Mouse (Mus musculus): Measurements from ENCODE around the gene Sdr39u1.

Gene Sdr39u1

DNA sequence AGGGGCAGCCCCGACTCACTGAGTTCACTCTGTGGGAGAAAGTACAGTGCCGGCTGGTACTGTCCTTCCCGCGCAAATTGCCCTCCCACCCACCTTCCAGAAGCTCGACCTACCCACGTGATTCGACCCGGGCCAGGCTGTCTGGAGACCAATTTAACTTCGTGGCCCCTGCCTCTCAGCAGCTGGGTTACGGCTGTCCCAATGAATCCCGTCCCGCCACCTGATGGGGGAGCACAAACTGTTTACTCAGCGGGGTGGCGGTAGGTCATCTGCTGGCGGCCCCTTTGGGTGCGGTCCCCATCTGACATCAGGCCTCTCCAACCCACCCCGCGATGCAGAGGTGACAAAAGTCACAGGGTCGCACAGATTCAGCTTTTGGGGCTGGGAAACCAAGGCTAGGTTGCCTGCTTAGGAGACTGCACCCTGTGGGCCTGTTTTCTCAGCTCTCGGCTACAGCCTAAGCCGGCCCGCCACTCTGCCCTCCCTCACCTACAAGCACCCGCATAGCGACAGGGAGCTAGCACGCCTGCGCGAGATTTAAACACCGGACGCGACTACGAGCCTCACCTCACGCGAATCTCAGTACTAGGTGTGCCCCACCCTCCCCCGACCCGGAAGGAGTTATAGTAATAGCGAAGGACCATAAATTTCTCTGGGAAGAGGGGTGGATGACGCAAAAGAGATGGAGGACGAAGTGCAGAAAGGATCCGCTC is at the start of gene Sdr39u1:
Gene Sdr39u1, minus strand, starts transcription at position 593 of the 713 bp plus-strand sequence.
- DNase-seq (ENCODE audit: extremely low spot score), result peak; percentile 82

DNA sequence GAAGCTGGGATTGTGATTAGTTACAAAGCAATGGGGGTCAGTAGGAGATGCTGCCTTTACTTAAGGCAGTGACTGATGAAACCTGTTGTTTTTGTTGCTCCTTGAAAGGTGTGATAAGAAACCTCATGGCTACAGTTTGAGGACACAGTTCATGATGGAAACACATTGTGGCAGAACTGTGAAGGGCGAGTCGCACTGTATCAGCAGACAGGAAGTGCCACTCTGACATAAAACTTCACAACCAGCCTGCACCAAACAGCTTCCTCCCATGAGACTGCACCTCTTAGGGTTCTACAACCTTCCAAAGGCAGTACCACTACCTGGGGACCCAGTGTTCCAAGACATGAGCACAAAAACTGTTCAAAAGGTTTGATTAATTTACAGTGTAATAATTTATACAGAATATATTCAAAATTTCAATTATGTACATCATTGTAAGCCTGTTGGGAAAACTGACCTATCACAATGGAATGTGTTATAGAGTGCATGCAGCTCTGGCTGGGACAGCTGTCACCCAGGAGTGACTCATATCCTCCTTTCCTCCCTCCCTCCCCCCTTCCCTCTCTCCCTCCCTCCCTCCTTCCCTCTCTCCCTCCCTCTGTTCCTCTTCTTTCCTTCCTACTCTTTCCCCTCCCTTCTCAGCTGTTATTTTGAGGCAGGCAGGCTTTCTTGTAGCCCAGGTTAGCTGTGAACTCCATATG is 46.3 kb upstream of the Sdr39u1 start:
- no peak for DNase-seq (ENCODE audit: extremely low spot score)

DNA sequence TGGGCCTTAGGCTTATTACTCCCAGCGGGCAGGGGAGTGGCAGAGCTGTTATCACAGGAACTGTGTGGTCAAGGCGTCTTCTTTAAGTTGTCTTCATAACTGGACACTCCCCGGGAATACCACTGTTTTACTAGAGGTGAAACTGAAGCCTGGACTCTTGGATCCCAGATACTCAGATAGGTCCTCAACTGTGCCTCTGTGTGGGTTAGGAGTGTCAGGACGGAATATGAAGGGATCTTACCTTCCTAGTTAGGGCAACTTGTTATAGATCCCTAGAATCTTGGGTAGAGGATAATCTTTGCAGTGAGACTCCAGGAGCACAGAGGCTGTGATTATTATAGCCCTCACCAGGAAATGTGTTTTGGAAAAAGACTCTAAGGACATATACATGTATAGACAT is 44.5 kb upstream of the Sdr39u1 start, which contains the start of gene Cma1:
Gene Cma1, minus strand, starts transcription at position 101 of the 400 bp plus-strand sequence.
- no peak for DNase-seq (ENCODE audit: extremely low spot score)

DNA sequence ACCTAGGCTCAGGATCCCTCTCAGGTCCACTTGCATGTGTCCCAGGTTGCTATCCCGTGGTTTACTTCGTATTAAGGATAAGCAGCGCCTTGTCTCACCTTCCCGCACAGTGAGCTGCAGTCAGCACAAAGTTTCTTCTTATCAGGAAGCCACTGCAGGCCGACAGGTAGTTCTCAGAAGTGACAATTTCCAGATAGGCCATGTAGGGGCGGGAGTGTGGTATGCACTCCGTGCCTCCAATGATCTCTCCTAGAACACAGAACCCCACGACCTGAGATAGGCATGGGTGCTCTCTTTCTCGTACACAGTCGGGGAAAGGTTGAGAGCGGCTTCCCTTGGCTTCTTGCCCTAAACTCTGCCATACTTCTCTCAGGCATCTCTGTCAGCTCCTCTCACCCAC is 43.5 kb upstream of the Sdr39u1 start:
- DNase-seq (ENCODE audit: extremely low spot score), result no peak

DNA sequence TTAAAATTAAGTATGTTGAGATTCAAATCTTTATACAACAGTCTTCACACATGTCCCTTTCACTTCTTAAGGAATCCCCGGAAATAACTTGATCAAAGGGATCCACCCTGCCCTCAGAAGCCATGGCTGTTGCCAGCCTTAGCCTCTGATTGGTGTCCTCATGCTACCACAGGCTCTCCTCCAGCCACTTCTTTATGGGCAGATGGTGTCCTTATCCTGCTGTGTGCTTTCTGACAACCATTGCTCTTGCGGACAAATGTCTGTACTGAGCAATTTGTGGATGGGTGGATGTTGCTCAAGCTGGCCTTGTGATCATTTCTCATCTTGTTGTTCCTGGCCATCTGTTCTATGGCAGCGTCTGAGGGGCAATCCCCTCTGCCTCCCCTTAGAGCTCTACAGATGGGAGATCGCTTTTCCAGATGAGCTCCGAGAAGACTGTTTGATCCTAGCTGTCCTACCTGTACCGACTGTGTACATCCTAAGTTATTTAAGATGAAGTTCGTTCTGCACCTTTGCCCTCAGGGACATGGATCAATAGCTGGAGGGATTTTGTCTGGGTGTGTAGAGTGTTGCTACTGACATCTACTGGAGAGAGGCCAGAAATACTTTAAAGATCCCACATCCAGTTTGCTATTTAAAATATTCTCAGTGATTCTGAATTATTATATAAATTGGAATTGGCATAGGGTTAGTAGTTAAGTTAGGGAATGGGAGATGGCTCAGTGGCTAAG is 40.1 kb upstream of the Sdr39u1 start:
- DNase-seq (ENCODE audit: extremely low spot score), result no peak

DNA sequence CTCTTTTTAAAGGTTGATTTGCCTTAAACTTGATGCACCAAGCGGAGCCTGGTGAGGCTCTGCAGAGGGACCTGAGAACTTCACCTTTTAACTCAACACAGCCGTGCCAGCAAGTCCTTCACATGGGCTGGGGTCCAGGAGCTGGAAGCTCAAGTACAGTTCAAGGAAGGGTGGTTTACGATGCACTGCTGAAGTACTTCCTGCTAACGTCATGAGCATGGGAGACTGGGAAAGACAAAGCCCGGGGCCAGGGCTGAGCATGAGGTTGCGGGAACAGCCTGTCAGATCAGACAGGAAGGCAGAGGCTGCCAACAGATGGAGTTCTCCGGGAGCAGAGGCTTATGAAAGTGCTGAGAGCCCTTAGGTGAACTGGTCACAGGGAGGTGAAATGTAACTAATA is 33.5 kb upstream of the Sdr39u1 start:
- no peak for DNase-seq (ENCODE audit: extremely low spot score)

DNA sequence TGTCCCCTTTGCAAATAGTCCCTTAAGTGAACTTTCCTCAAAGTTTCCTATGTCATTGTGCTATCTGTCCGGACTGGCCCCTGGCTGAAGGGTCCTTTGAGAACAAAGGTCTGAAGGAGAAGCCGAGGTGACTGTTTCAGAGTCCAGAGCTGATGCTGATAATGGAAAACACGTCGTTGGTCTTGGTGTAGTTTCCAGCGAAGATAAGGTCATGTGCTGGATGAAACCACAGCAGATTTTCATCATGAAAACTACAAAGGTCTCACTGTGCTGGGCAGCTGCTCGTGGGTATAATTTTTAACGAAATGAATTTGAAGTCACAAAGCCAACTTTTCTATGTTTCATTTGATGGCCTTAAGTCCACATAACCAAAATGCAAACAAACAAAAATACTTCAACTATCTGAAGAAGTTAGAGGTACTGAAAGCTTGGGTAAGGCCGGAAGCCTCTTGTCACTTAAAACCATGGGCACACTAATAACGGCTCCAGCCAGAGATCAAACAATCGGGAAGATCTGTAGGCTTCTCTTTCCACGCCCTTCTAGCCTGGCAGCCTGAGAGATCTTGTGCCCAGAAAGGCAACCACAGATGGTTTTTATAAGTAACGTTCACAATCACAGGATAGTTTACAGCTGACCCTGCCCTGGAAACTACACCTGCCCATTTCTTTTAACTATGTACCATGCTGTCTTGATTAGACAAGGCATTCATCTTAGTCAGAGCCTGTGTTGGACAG is 29.3 kb upstream of the Sdr39u1 start:
- DNase-seq (ENCODE audit: extremely low spot score), result no peak

DNA sequence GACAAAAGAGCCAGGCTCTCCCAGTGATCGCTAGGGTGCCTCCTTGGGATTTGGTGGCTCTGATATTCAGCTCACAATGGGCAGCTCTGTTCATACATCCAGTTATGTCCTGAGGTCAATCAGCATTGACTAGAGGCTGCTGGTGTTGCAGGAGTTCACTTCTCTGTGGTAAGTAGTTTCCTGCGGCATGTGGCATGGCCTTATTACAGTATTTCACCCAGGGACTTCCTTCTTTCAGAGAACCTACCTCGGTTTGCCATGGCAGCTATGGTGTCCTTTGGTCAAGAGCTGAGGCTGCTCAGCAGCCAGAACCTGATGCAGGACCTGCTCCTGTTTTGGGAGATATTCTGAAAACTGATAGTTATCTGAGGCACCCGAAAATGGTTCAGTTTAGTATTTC is 26.8 kb upstream of the Sdr39u1 start:
- no peak for DNase-seq (ENCODE audit: extremely low spot score)

DNA sequence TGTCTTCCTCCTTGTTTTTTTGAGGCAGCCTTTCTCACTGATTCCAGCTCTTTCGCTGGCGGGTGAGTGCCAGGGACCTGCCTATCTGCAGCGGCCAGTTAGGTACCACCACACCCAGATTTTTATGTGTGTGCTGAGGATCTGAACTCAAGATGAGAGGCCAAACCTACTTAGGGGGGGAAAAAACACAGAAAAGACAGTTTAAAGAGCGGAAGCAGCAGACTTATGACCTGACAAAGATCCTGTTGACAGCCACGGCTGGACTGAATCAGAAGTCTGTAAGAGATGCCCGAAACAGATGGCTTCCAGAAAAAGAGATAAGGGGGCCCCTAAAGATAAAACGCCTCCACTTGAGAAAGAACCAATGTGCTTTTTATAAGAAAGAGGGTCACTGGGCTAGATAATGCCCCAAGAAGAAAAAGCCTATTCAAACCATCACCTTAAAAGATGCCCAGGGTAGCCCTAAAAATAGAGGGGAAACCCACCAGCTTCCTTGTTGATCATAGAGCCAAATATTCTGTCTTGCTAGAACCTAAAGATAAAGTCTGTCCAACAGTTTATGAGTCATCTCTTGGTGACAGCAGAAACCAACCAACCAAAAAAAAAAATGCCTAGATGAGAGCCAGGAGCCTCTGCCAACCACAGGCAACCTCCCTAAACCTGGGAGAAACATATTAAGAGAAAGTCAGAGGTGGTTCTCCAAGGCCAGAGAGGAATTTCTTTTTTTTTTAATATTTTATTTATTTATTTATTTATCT is 22.6 kb upstream of the Sdr39u1 start:
- DNase-seq (ENCODE audit: extremely low spot score), result no peak

DNA sequence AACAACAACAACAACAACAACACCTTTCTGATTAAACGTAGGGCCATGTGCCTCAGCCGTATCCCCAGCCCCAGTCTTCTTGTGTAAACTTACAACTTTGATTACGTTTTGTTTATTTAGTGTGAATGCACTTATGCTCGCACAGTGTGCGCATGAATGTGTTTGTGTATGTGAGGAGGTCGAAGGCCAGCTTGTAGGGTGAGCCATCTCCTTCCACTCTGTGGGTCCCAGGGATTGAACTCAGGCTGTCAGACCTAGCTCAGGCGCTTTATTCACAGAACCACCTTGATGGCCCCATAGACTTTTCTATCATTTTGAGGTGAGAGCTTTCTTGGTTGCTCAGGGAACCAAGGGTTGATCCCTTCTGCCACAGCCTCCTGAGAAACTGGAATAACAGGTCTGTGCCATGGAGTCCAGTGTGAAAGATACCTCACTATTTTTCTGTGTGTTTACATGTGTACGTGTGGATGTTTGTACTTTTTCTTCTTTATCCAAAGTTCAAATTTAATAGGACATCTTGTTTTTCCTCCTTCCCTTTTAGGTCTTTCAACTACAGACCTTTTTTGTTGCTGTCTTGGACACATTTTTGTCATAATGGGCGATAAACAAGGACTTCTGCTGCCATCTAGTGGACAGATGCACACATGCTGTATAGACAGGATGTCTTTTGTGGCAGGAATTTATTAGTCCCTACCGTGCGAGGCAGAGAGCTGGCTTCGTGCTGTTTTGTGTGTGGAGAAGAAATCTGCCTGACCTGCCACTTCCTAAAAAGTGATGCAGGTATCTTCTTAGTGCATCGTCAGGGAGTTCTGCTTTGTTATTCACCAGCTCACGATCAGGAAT is 18.4 kb upstream of the Sdr39u1 start:
- DNase-seq (ENCODE audit: extremely low spot score), result peak; percentile 86

DNA sequence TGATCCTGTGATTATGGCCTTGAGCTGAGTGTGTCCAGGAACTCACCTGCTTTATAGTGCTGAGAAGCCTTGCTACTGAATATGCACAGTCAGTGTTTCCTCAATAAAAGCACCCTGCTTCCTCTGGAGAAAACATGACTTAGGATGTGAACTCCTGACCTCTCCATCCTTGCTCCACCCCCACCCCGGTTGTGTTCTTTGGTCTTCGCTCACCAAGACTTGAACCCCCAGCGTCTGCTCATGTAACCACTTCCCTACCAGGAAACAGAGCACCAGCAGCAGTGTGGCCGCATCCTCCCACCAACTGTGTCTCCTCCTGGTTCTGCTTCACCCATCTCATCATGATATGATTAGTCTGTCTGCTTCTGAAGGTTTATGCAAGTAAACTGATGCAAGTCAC is 13.3 kb upstream of the Sdr39u1 start:
- DNase-seq (ENCODE audit: extremely low spot score), result no peak

DNA sequence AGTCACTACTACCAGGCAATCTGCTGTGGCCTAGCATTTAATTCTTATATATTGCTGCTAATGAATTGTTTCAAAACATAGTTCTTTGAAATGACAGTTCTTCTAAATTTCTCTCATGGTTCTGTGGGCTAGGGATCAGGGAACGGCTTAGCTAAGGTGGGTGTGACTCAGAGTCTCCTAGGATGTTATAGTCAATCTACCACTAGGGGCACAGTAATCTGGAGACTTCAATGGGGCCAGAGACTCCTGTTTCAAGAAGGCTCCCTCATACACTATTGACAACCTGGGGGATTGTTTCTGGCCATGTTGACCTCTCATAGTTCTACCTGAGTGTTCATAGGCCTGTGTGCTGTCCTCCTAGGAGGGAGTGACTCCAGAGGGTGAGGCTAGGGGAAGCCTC is 5.4 kb upstream of the Sdr39u1 start:
- no peak for DNase-seq (ENCODE audit: extremely low spot score)

DNA sequence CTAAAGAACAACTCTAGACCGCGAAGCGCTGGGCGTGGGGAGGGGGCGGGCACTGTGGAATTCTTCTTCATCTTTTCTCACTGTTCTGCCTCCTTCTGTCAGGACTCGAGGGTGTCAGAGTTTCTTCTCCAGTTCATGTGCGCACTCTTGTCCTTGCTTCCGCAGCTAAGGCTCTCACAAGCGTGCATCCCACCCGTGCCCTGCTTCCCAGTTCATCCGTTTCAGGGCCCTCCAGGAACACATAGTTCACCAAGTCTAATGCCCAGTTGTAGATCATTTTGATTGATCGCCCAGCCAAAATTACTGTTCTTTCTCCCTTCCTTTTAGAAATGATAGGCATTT is 292 bp upstream of the Sdr39u1 start:
- DNase-seq (ENCODE audit: extremely low spot score), result no peak

DNA sequence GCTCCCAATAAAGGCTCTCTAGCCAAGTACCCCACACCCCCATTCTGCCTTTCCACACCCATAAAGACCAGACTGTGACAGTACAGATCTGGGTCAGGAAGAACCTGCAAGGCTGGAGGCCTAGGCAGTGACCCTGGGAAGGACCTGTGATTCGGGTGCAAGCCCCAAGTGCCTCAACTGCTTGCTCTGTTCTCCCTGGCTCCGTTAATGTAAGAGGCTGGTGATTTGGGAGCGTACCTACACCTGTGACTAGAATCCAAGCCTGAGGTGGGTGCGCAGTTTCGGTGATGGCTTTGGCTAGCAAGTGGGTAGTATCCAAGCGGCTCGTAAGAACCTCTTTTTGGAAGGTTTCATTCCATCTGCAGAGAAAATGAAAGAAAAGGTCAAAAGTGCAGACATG is 1.1 kb downstream of the Sdr39u1 start:
- no peak for DNase-seq (ENCODE audit: extremely low spot score)

DNA sequence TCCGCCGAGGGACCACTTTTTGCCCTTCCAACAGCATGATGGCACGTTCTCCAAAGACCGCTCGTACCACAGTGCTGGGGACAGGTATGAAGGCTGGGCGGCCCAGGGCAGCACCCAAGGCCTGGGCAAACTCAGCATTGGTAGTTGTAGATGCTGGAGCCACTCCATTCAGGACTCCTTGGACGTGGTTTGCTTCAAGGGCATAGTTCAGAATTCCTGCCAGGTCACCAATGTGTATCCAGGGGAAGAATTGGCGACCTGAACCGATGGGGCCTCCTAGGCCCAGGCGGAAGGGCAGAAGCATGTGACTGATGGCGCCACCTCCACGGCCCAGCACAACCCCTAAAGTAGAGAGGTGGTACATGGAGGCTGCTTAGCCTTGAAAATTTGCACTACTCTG is 2.4 kb downstream of the Sdr39u1 start:
- DNase-seq (ENCODE audit: extremely low spot score), result no peak

DNA sequence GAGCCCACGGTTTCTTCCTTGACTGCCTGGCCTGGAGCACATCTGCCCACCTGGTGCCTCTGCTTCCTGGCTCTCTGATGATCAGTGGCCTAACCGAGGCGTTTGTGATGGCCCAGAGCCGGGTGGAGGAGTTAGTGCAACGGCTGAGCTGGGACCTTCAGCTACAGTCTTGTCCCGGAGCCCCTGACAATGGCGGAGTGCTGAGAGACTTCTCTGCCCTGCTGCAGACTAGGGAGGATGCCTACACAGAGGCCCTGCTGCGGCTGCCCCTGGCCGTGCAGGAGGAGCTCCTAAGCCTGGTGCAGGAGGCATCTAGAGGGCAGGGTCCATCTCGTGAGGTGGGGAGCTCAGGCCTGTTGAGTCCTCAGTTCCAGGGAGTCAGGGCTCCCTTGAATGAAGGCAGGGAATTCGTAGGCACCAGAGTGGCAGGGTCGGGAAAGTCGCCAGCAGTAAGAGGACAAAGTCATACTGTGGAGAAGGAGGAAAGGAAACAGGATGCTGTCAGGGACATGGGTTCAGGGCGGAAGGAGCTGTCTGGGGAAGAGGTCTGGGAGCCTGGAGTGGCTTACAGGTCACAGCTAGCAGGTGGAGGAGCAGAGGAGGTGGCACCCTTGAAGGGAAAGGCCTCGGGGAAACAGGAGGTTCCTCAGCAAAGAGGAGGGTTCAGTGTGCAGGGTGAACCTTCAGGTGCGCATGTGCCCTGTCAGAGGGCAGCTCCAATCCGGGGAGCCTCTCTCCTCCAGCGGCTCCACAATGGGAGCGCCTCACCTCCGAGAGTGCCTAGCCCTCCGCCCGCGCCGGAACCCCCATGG is 13.3 kb downstream of the Sdr39u1 start:
- DNase-seq (ENCODE audit: extremely low spot score), result no peak

DNA sequence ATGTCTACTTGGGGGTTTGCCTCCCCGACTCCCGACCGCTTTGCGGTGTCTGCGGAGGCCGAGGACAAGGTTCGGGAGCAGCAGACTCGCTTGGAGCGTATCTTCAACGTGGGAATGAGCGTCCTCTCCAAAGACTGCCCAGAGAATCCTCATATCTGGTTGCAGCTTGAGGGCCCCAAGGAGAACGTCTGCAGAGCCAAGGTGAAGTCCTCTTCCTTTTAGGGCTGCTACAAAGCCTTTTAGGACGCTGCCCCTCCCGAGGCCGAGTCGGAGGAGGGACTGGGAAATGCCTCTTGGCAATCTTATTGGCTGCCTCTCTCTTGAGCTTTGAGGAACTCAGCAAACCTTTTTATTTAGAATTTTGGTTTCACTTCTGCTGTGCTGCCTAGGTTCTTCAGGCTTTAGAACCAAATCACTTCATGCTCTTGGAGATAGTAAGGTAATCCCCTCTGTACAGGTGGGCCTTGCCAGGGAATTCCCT is 14.3 kb downstream of the Sdr39u1 start:
- DNase-seq (ENCODE audit: extremely low spot score), result no peak

DNA sequence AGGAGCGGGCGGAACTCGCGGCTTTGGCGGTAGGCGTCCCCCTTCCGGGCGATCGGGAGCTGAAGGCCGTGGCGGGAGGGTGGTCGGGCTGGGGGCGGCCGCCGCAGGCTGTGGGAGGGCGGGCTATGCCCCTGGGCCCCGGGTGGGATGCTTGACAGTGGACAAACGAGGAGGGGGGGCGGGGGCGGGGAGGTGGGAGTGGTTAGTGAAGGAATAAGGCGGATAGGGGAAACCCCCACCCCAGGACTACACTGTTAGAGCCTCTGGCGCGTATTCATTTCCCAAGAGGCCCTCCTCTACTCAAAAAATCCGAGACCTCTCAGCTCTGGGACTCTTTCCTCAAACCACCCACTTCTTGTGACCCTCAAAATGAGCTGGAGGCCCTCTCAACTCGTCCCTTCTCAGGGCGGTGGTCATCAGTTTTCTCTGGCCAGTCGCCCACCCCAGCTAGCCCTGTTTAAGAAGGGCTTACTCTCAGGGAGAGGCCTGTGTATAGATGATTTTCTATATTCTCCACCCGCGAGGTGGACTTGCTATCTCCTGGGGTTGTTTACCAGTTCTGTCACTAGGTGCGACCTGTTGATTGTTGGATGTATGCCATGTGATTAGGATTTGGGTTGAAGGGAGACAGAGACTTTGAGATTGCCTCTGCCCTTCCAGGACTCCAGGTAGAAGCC is 14.8 kb downstream of the Sdr39u1 start:
- no peak for DNase-seq (ENCODE audit: extremely low spot score)

DNA sequence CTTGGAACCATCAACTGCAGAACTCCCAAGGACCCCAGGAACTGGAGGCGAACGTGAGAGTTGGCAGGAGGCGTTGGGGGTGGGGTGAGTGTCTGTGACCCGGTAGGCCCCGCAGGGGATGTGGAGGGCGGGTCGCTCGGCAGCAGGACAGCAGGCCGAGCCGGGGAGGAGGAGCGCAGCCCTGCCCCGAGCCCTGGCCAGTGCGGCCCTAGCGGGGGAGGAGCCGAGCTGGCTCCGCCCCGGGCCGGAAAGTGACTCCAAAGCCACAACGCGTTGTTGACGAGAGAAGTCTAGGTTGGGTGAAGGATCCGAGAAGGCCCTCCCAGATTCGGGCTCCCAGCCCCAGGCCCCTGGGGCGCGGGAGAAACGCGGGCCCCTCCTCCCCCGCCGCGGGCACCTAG is 15.4 kb downstream of the Sdr39u1 start, which contains the start of gene Khnyn:
Gene Khnyn, plus strand, starts transcription at position 235 of the 401 bp plus-strand sequence.
- DNase-seq (ENCODE audit: extremely low spot score), result peak; percentile 94
